Mouse (Mus musculus) MEL (cell line): ENCODE measurements at regions not wholly inside any gene's neighbourhood (a gene's known extent, or its start where the extent isn't known, plus 50 kb on each side); places are given as distances from the start of the nearest gene placed in this dataset.

Experiments used
- DNase-seq: peaks from one replicate; pipeline ENCODE4 v3.0.0; 2011; ENCODE audit warnings: low read depth, low spot score
- H3K27ac ChIP-seq: 2 replicates; pipeline ENCODE4 v1.5.1; 2012; ENCODE audit warnings: low read depth, mild to moderate bottlenecking, control low read depth, low read length, moderate library complexity; ENCODE audit not compliant: control insufficient read depth
- H3K27me3 ChIP-seq, 2 experiments: fragments of 150-350 bp in 1 of 2; sonication (generic) in 1 of 2; 2 replicates each; pipeline ENCODE4 v1.6.1; 2012; ENCODE audit warnings: low read length in 2 of 2, mild to moderate bottlenecking in 2 of 2, improper control_type of control experiment in 1 of 2, moderate library complexity in 1 of 2; ENCODE audit not compliant: insufficient read depth in 2 of 2, control insufficient read depth in 1 of 2
- H3K36me3 ChIP-seq, 2 experiments: 2 replicates each; pipeline ENCODE4 v1.6.1; 2012 to 2014; ENCODE audit warnings: low read length in 2 of 2, improper control_type of control experiment in 1 of 2, inconsistent platforms in 1 of 2, mild to moderate bottlenecking in 1 of 2; ENCODE audit not compliant: insufficient read depth in 2 of 2, control insufficient read depth in 1 of 2
- H3K4me1 ChIP-seq, 2 experiments: fragments of 150-350 bp in 1 of 2; sonication (generic) in 1 of 2; 2 replicates each; pipeline ENCODE4 v1.6.1; 2012; ENCODE audit warnings: low read length in 2 of 2, improper control_type of control experiment in 1 of 2, mild to moderate bottlenecking in 1 of 2; ENCODE audit not compliant: insufficient read depth in 2 of 2, control insufficient read depth in 1 of 2
- H3K4me3 ChIP-seq, 2 experiments: fragments of 150-350 bp in 1 of 2; sonication (generic) in 1 of 2; 2 replicates each; pipeline ENCODE4 v1.5.1; 2012; ENCODE audit warnings: low read depth in 2 of 2, low read length in 2 of 2, mild to moderate bottlenecking in 2 of 2, moderate library complexity in 2 of 2, control low read depth in 1 of 2, improper control_type of control experiment in 1 of 2; ENCODE audit not compliant: control insufficient read depth in 1 of 2, insufficient read depth in 1 of 2
- H3K79me2 ChIP-seq: 2 replicates; pipeline ENCODE4 v1.6.1; 2012; ENCODE audit warnings: mild to moderate bottlenecking, low read length, moderate library complexity; ENCODE audit not compliant: control insufficient read depth, poor library complexity, insufficient read depth
- H3K9ac ChIP-seq: 2 replicates; pipeline ENCODE4 v1.6.1; 2012; ENCODE audit warnings: low read depth, mild to moderate bottlenecking, control low read depth, low read length, moderate library complexity; ENCODE audit not compliant: control insufficient read depth, poor library complexity, severe bottlenecking
- H3K9me3 ChIP-seq: fragments of 150-350 bp; sonication (generic); replicated peaks from 2 replicates; pipeline ENCODE4 v1.6.1; 2012; ENCODE audit warnings: mild to moderate bottlenecking, low read length, improper control_type of control experiment, moderate library complexity; ENCODE audit not compliant: insufficient read depth
- GABPA ChIP-seq: IDR thresholded peaks from 2 replicates; pipeline ENCODE4 v1.6.1; 2012; ENCODE audit warnings: low read depth, mild to moderate bottlenecking, inconsistent platforms, low read length, improper control_type of control experiment, moderate library complexity
- MAX ChIP-seq: IDR thresholded peaks from 2 replicates; pipeline ENCODE4 v1.6.1; 2011; ENCODE audit warnings: low read length, improper control_type of control experiment
- MAZ ChIP-seq: IDR thresholded peaks from 2 replicates; pipeline ENCODE4 v1.6.1; 2012; ENCODE audit warnings: low read depth, mild to moderate bottlenecking, inconsistent platforms, low read length, improper control_type of control experiment
- MEF2A ChIP-seq: IDR thresholded peaks from 2 replicates; pipeline ENCODE4 v1.6.1; 2014; ENCODE audit warnings: low read depth, mild to moderate bottlenecking, inconsistent platforms, low read length, improper control_type of control experiment; ENCODE audit not compliant: poor library complexity, insufficient replicate concordance, severe bottlenecking; ENCODE audit errors: extremely low read depth
- MXI1 ChIP-seq: IDR thresholded peaks from 2 replicates; pipeline ENCODE4 v1.6.1; 2011; ENCODE audit warnings: mild to moderate bottlenecking, low read depth, low read length, improper control_type of control experiment
- NELFE ChIP-seq: IDR thresholded peaks from 2 replicates; pipeline ENCODE4 v1.6.1; 2011; ENCODE audit warnings: low read depth, low read length, improper control_type of control experiment
- NRF1 ChIP-seq: IDR thresholded peaks from 2 replicates; pipeline ENCODE4 v1.6.1; 2014; ENCODE audit warnings: low read depth, mild to moderate bottlenecking, inconsistent platforms, low read length, improper control_type of control experiment, moderate library complexity; ENCODE audit not compliant: poor library complexity, insufficient read depth, severe bottlenecking
- RCOR1 ChIP-seq: IDR thresholded peaks from 2 replicates; pipeline ENCODE4 v1.6.1; 2012; ENCODE audit warnings: low read depth, mild to moderate bottlenecking, inconsistent platforms, low read length, improper control_type of control experiment
- TBP ChIP-seq: IDR thresholded peaks from 2 replicates; pipeline ENCODE4 v1.8.0; 2011; ENCODE audit warnings: low read depth, low read length, improper control_type of control experiment
- TCF12 ChIP-seq: IDR thresholded peaks from 2 replicates; pipeline ENCODE4 v1.6.1; 2014; ENCODE audit warnings: low read depth, mild to moderate bottlenecking, inconsistent platforms, low read length, improper control_type of control experiment, moderate library complexity
- USF1 ChIP-seq: IDR thresholded peaks from 2 replicates; pipeline ENCODE4 v1.6.1; 2014; ENCODE audit warnings: low read depth, mild to moderate bottlenecking, inconsistent platforms, low read length, improper control_type of control experiment, moderate library complexity
- USF2 ChIP-seq, 2 experiments: IDR thresholded peaks; 2 replicates each; pipeline ENCODE4 v1.6.1; 2011 to 2012; ENCODE audit warnings: improper control_type of control experiment in 2 of 2, low read length in 2 of 2, borderline replicate concordance in 1 of 2, inconsistent platforms in 1 of 2, low read depth in 1 of 2, mild to moderate bottlenecking in 1 of 2; ENCODE audit not compliant: insufficient read depth in 1 of 2
- ZC3H11A ChIP-seq: IDR thresholded peaks from 2 replicates; pipeline ENCODE4 v1.6.1; 2012; ENCODE audit warnings: low read depth, mild to moderate bottlenecking, inconsistent platforms, low read length, improper control_type of control experiment

- H3K79me2 ChIP-seq = no peaks in the 10 kb centered on the region
- H3K9ac ChIP-seq = no peak overlapping the region
- no peak for TF ChIP-seq NRF1
- no peak for TF ChIP-seq MEF2A
- TF ChIP-seq TBP = no peak
- no peak for TF ChIP-seq TCF12
- TF ChIP-seq MXI1 = no peak
- TF ChIP-seq USF2 (IDR thresholded peaks at IDR 0.05; ENCODE audit: borderline replicate concordance in 1 of 2, insufficient read depth in 1 of 2, low read depth in 1 of 2, low read length in 2 of 2) = no peak
- no peak for TF ChIP-seq USF1
- no peak for TF ChIP-seq MAX
- no peaks in the 10 kb centered on the region for H3K36me3 ChIP-seq
- H3K27me3 ChIP-seq = no peaks in the 10 kb centered on the region
- no peaks in the 10 kb centered on the region for H3K4me1 ChIP-seq
- no peak overlapping the region for H3K27ac ChIP-seq
- no peak for DNase-seq
- no peak overlapping the region for H3K4me3 ChIP-seq
- H3K9me3 ChIP-seq = no peaks in the 10 kb centered on the region
These were observed 455.2 kb upstream of the Gm765 start for GRCm38 (mm10) chr6:98797778-98798177.

- DNase-seq = no peak
- Histone ChIP-seq H3K9me3 (no peaks in the 10 kb centered on the region), H3K27ac (no peak overlapping the region), H3K36me3 (no peaks in the 10 kb centered on the region), H3K9ac (no peak overlapping the region), H3K4me1 (no peaks in the 10 kb centered on the region), H3K79me2 (no peaks in the 10 kb centered on the region), H3K27me3 (no peaks in the 10 kb centered on the region), H3K4me3 (no peak overlapping the region)
- no peak for TF ChIP-seq GABPA
- TF ChIP-seq ZC3H11A = no peak
- TF ChIP-seq NELFE = no peak
- TF ChIP-seq TBP = no peak
These were observed 454.8 kb upstream of the Gm765 start for GRCm38 (mm10) chr6:98797373-98797772.

GRCm38 (mm10) chr6:98796666-98797065, 454.1 kb upstream of the Gm765 start:
- no peak for TF ChIP-seq RCOR1
- TF ChIP-seq MAZ = no peak
- H3K27ac ChIP-seq = no peak overlapping the region
- H3K27me3 ChIP-seq = no peaks in the 10 kb centered on the region
- H3K4me1 ChIP-seq = no peaks in the 10 kb centered on the region
- no peaks in the 10 kb centered on the region for H3K9me3 ChIP-seq
- no peak for DNase-seq
- no peak overlapping the region for H3K4me3 ChIP-seq
- H3K79me2 ChIP-seq = no peaks in the 10 kb centered on the region
- H3K9ac ChIP-seq = no peak overlapping the region
- no peaks in the 10 kb centered on the region for H3K36me3 ChIP-seq
